Mouse (Mus musculus) forebrain, embryonic 16.5 days (tissue): ENCODE results near the gene Capzb. TPM values are rescaled to one million over a fixed set of nuclear protein-coding genes. Genes with fewer than 3 reads are reported as not detected.

ENCODE experiments used
- ATAC-seq: fragments of 200-750 bp; cut with Nextera tagmentation; 2 replicates; pipeline ENCODE4 v1.8.0; 2017; ENCODE audit warnings: mild to moderate bottlenecking, moderate library complexity
- H3K27ac ChIP-seq: fragments of 300-500 bp; sonication (generic); 2 replicates; pipeline ENCODE4 v1.5.1; 2014; ENCODE audit warnings: low read length, control low read depth
- H3K27me3 ChIP-seq: fragments of 300-500 bp; sonication (generic); replicated peaks from 2 replicates; pipeline ENCODE4 v1.6.1; 2014; ENCODE audit warnings: low read length; ENCODE audit not compliant: control insufficient read depth, insufficient read depth
- H3K36me3 ChIP-seq: fragments of 300-500 bp; sonication (generic); 2 replicates; pipeline ENCODE4 v1.6.1; 2014; ENCODE audit not compliant: control insufficient read depth, insufficient read depth
- H3K4me1 ChIP-seq: fragments of 300-500 bp; sonication (generic); replicated peaks from 2 replicates; pipeline ENCODE4 v1.6.1; 2014; ENCODE audit warnings: low read length; ENCODE audit not compliant: control insufficient read depth, insufficient read depth
- H3K4me2 ChIP-seq: fragments of 300-500 bp; sonication (generic); 2 replicates; pipeline ENCODE4 v1.6.1; 2014; ENCODE audit warnings: mild to moderate bottlenecking, low read length, control low read depth
- H3K4me3 ChIP-seq: fragments of 300-500 bp; sonication (generic); replicated peaks from 2 replicates; pipeline ENCODE4 v1.5.1; 2014; ENCODE audit warnings: mild to moderate bottlenecking, low read length, control low read depth
- H3K9ac ChIP-seq: fragments of 300-500 bp; sonication (generic); replicated peaks from 2 replicates; pipeline ENCODE4 v1.6.1; 2014; ENCODE audit warnings: low read depth, low read length, control low read depth
- H3K9me3 ChIP-seq: fragments of 300-500 bp; sonication (generic); 2 replicates; pipeline ENCODE4 v1.6.1; 2016; ENCODE audit warnings: low read length; ENCODE audit not compliant: control insufficient read depth
- WGBS: fragments of 180-500 bp; shearing (Covaris S2); extraction: QIAGEN DNeasy Blood & Tissue Kit; methylation state at CpG from one replicate; pipeline ENCODE4 v1.1.7; 2014; 5-methylcytosine and 5-hydroxymethylcytosine counted together
- polyA plus RNA-seq: library from polyadenylated mRNA; unstranded; fragments of >200 nt; fragmentation: Nextera tagmentation; extraction: Ambion mirVana; gene quantifications from 2 replicates; pipeline ENCODE4 v1.2.1, GENCODE M21; 2015

Gene Capzb
- polyA plus RNA-seq, 1 experiment from 2014 or later = 311 TPM

- no peak for ATAC-seq
- peaks cover 3% of the 10 kb centered on the region; the same call in 1 of the 2 replicates for H3K4me1 ChIP-seq
- H3K27me3 ChIP-seq = no peaks in the 10 kb centered on the region
- WGBS = 92% methylated on average over 12 of the region's 12 CpGs
- H3K9ac ChIP-seq = no peak overlapping the region
- H3K4me2 ChIP-seq = no peak overlapping the region
- H3K27ac ChIP-seq = no peak overlapping the region
- peaks cover 11% of the 10 kb centered on the region for H3K36me3 ChIP-seq
- H3K9me3 ChIP-seq = no peaks in the 10 kb centered on the region
- H3K4me3 ChIP-seq = no peak overlapping the region
Measured at GRCm38 (mm10) chr4:139280530-139280929, 87.8 kb downstream of the Capzb start.

- H3K36me3 ChIP-seq = peaks cover 11% of the 10 kb centered on the region
- no peak for ATAC-seq
Measured at GRCm38 (mm10) chr4:139281791-139282345, 89.2 kb downstream of the Capzb start.

GRCm38 (mm10) chr4:139282955-139283417 is 90.3 kb downstream of the Capzb start:
- Histone ChIP-seq H3K9me3 (no peaks in the 10 kb centered on the region), H3K36me3 (peaks cover 11% of the 10 kb centered on the region), H3K9ac (no peak overlapping the region), H3K4me3 (no peak overlapping the region), H3K4me1 (peaks cover 3% of the 10 kb centered on the region; the same call in 1 of the 2 replicates), H3K27ac (no peak overlapping the region), H3K27me3 (no peaks in the 10 kb centered on the region), H3K4me2 (no peak overlapping the region)
- no peak for ATAC-seq
- 64% methylated on average over 6 of the region's 6 CpGs for WGBS

More at GRCm38 (mm10) chr4:139281791-139282345, 89.2 kb downstream of the Capzb start:
- Histone ChIP-seq H3K27me3 (no peaks in the 10 kb centered on the region), H3K4me3 (no peak overlapping the region), H3K9ac (no peak overlapping the region), H3K9me3 (no peaks in the 10 kb centered on the region), H3K27ac (no peak overlapping the region), H3K4me1 (peaks cover 3% of the 10 kb centered on the region; the same call in 1 of the 2 replicates), H3K4me2 (no peak overlapping the region)
- 94% methylated on average over 16 of the region's 16 CpGs for WGBS

GRCm38 (mm10) chr4:139284877-139285276 is 92.2 kb downstream of the Capzb start:
- WGBS = 92% methylated on average over 15 of the region's 15 CpGs
- Histone ChIP-seq H3K27ac (no peak overlapping the region), H3K4me1 (peaks cover 3% of the 10 kb centered on the region; the same call in 1 of the 2 replicates), H3K4me3 (no peak overlapping the region), H3K9ac (no peak overlapping the region), H3K27me3 (no peaks in the 10 kb centered on the region), H3K9me3 (no peaks in the 10 kb centered on the region), H3K36me3 (peaks cover 13% of the 10 kb centered on the region), H3K4me2 (no peak overlapping the region)
- ATAC-seq = no peak

GRCm38 (mm10) chr4:139286234-139286633 is 93.5 kb downstream of the Capzb start:
- 83% methylated on average over 5 of the region's 5 CpGs for WGBS
- Histone ChIP-seq H3K4me2 (no peak overlapping the region), H3K4me3 (no peak overlapping the region), H3K27ac (no peak overlapping the region), H3K36me3 (peaks cover 7% of the 10 kb centered on the region), H3K27me3 (no peaks in the 10 kb centered on the region), H3K4me1 (peaks cover 3% of the 10 kb centered on the region; the same call in 1 of the 2 replicates), H3K9me3 (no peaks in the 10 kb centered on the region), H3K9ac (no peak overlapping the region)
- no peak for ATAC-seq

GRCm38 (mm10) chr4:139287122-139287863 is 94.6 kb downstream of the Capzb start:
- Histone ChIP-seq H3K4me3 (no peak overlapping the region), H3K9ac (no peak overlapping the region), H3K4me1 (peaks cover 3% of the 10 kb centered on the region; the same call in 1 of the 2 replicates), H3K27ac (no peak overlapping the region), H3K36me3 (0 out of 2 replicates have a peak, but pooled peaks cover 2% of the 10 kb centered on the region), H3K27me3 (no peaks in the 10 kb centered on the region), H3K9me3 (no peaks in the 10 kb centered on the region), H3K4me2 (no peak overlapping the region)
- ATAC-seq = no peak; the same call in 1 of the 2 replicates
- WGBS = 80% methylated on average over 18 of the region's 18 CpGs

GRCm38 (mm10) chr4:139289017-139289416 is 96.3 kb downstream of the Capzb start:
- H3K9ac ChIP-seq = no peak overlapping the region
- H3K27me3 ChIP-seq = no peaks in the 10 kb centered on the region
- 68% methylated on average over 10 of the region's 10 CpGs for WGBS
- H3K4me1 ChIP-seq = no peaks in the 10 kb centered on the region
- no peak overlapping the region for H3K4me2 ChIP-seq
- H3K4me3 ChIP-seq = no peak overlapping the region
- H3K36me3 ChIP-seq = 0 out of 2 replicates have a peak, but pooled peaks cover 2% of the 10 kb centered on the region
- H3K27ac ChIP-seq = no peak overlapping the region
- no peaks in the 10 kb centered on the region for H3K9me3 ChIP-seq
- ATAC-seq = no peak

- no peak for ATAC-seq
- Histone ChIP-seq H3K27me3 (no peaks in the 10 kb centered on the region), H3K4me3 (no peak overlapping the region), H3K36me3 (0 out of 2 replicates have a peak, but pooled peaks cover 2% of the 10 kb centered on the region), H3K27ac (no peak overlapping the region), H3K9ac (no peak overlapping the region), H3K4me1 (no peaks in the 10 kb centered on the region), H3K9me3 (no peaks in the 10 kb centered on the region), H3K4me2 (no peak overlapping the region)
- WGBS = 70% methylated on average over 16 of the region's 16 CpGs
Measured at GRCm38 (mm10) chr4:139291099-139291498, 98.4 kb downstream of the Capzb start.

- H3K9ac ChIP-seq = no peak overlapping the region
- no peak for ATAC-seq
- H3K4me1 ChIP-seq = no peaks in the 10 kb centered on the region
- H3K9me3 ChIP-seq = no peaks in the 10 kb centered on the region
- H3K4me2 ChIP-seq = no peak overlapping the region
- 0 out of 2 replicates have a peak, but pooled peaks cover 2% of the 10 kb centered on the region for H3K36me3 ChIP-seq
- H3K4me3 ChIP-seq = no peak overlapping the region
- WGBS = 98% methylated on average over 5 of the region's 5 CpGs
- no peak overlapping the region for H3K27ac ChIP-seq
- H3K27me3 ChIP-seq = no peaks in the 10 kb centered on the region
Measured at GRCm38 (mm10) chr4:139292038-139292437, 99.3 kb downstream of the Capzb start.
